Mouse (Mus musculus) lung, postnatal 0 days (tissue): Measurements from ENCODE around the gene Pcsk5.

Experiments
- CTCF ChIP-seq: IDR thresholded peaks from 2 replicates; pipeline ENCODE4 v1.5.1; 2016; ENCODE audit warnings: antibody characterized with exemption, mild to moderate bottlenecking
- EP300 ChIP-seq: IDR thresholded peaks from 2 replicates; pipeline ENCODE4 v1.6.1; 2016; ENCODE audit warnings: antibody characterized with exemption, mild to moderate bottlenecking, control low read depth

DNA sequence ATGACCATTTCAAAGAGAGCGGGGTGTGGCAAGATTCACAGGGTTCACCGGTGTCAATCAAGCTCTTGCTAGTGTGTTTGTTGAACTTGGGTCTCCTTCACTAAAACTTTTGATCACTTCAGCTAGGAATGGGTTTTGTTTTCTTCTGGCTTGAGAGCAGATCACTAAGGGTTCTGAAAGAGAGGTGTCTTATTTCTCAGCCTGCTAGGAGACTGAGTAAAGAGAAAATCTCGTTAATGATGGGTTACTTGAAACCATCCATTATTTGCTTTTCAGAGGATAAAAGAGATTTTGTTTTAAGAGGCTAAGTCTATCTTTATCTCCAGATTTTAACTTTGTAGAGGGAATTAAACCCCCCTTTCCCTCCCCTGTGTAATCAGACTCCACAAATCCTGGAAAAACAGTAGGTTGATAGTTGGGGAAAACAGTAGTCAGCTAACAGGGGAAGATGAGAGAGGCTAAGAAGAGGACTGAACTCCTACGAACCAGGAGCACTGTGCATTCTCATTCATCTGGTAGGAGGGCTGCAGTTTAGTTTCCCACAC, 424.4 kb downstream of the Pcsk5 start:
- no peak for TF ChIP-seq CTCF
- TF ChIP-seq EP300, result no peak
